Mouse (Mus musculus) heart, postnatal 36 days (tissue): ENCODE data around the gene Pik3cd. TPM values are rescaled to one million over a fixed set of nuclear protein-coding genes. Genes with fewer than 3 reads are reported as not detected.
"Not testable (repeated sequence)": the region's sequence is repeated elsewhere in the genome, so short reads cannot be mapped to it uniquely, and the experiment has no call there.

Source experiments
- DNase-seq, 2 experiments: peaks; one replicate each; pipeline ENCODE4 v3.0.0; 2021 to 2022
- intact Hi-C: fragments of 180-260 bp; cut with DNase I; formaldehyde crosslinking; loops from one replicate; pipeline ENCODE4 v1.15.1; 2025
- total RNA-seq, 2 experiments: library from RNA; stranded (reverse); gene quantifications; 2 replicates each; pipeline ENCODE4 v1.2.3; 2021

Gene Pik3cd
- total RNA-seq, 2 experiments from 2014 or later, result 4.3 to 5.9 TPM

DNA sequence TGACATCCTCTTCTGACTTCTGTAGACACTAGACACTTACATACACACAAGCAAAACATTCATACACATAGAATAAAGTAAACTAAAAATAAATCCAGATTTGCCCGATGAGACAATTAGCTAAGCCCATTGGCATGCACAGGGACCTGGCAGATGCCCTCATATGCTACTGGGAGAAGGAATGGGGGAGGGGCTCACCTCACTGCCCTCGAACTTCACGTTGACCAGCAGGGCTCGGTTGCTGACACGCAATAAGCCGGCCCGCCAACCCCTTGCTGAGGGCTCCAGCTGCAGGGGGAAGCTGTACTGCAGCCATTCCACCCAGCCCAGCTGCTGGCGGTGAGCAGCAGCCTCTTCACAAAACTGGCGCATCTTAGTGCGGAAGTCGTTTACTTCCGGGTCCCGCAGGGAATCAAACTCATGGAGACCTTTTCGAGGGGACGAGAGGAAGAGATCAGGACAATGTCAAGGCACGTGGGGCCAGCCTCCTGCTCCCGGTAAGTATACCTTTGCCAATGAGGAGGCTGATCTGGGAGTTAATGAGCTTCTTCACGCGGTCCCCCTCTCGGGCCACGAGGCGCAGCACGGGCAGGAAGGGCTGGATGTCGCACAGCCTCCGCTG, 42.8 kb downstream of the Pik3cd start:
- DNase-seq, result no peak

DNA sequence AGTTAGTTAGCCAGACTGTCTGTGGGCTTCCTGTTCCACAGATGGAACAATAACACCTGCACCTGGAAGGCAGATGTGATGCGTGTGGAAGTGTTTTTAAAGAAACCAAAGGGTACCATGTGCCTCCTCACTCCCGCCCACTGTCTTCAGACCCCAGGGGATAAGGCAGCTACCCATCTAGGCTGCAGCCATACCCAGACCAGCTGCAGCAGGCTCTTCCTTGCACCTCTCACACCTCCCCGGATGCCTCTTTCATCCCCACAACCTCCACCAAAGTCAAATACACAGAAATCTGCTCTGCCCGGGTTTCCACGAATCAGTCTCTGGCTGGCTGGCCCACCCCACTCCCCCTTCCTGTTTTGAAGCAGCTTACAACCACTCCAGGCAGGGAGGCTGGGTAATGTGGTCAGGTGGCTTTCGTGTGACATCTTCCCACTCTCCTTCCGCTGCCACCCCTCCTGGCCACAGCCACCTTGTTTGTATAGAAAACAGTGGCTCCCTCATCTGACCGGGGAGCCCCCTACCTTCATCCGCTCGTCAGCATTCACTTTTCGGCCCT, 44.4 kb downstream of the Pik3cd start:
- intact Hi-C loops, result no loop called here
- DNase-seq, result no peak

More for the DNA sequence above, 42.8 kb downstream of the Pik3cd start:
- intact Hi-C loops, result no loop called here

DNA sequence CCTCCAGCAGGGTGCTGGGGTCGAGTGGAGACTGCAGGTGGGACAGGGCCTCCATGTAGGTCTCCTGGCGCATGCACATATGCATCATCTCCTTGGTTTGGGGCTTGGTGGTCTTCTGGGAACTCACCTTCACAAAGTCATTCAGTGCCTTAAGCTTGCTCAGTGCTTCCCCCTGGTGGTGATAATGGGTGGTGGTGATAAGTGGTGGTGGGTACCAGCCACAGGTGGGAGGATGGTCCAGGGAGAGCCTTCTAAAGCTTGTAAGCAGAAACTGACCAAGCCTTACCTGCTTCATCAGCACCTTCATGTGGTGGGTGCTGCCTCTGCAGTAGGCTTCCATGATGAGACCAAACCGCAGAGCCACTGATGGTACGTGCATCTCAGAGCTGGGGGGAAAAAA, 48.1 kb downstream of the Pik3cd start:
- intact Hi-C loops, result no loop called here
- peak; percentile 42 to 54 for DNase-seq

GRCm38 (mm10) chr4:149650493-149651193, 51.7 kb downstream of the Pik3cd start:
- intact Hi-C loops, result loop anchor here (1.0 kb wide), 1 partner anchor 60 kb away; no protein-coding TSS in a partner anchor
- DNase-seq, result peak; percentile 80 to 85

DNA sequence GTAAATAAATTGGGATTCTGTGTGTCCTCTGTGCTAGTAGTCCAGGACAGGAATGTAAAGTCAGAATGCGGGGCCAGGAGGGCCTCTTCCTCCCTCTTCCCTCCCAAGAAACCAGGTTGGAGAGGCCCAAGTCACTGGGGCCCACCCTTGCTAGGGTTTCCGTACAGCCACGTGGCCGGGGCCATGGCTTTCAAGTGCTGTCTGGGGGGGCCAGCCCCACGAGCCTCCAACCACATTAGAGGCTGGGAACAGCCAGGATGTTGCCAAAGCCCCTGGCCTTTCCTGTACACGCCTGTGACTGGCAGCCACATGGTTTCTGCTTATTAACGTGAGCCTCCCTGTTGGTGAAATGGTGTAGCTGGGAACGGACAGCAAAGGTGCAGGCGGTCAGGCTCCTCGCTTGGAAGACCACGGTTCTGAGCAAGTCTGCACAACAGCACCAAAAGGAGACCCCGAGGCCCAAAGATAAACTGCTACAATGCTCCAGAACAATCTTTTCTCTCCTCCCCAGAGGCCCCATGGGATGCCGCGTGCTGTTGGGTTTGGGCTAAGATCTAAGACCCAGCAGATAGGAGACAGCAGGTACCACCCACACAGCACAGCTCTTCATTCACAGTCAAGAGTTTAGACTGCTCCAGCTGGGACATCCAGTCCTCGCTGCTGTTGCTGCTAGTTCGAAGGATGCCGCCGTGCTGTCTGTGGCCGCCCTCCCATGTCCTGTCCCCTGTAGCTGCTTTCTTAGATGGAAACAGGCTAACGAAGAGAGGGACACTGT, 54.2 kb downstream of the Pik3cd start:
- intact Hi-C loops, result no loop called here
- DNase-seq, result no peak

DNA sequence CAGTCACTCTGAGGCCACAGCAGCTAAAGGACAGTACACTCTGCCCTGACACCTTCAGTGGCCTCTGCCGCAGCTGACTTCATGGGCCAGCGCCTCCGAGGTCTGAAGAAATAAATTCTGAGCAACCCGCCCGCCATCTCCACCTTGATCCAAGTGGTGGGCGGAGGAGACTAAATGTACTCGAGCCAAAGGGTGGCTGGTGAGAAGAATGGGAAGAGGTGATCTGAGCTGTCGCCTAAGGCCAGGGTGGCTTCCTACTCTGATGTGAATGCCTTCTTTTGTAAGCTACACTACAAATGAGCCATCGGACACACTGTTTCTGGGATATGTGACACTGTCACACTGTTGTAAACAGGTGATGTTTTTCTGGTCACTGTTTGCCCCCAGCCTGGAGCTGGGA, 56.6 kb downstream of the Pik3cd start:
- intact Hi-C loops, result no loop called here
- DNase-seq, result no peak

- intact Hi-C loops, result no loop called here
- no peak for DNase-seq
These were observed 60.4 kb downstream of the Pik3cd start for GRCm38 (mm10) chr4:149641956-149642355.

- intact Hi-C loops, result no loop called here
- DNase-seq, result no peak
These were observed 61.0 kb downstream of the Pik3cd start for GRCm38 (mm10) chr4:149641400-149641799.

DNA sequence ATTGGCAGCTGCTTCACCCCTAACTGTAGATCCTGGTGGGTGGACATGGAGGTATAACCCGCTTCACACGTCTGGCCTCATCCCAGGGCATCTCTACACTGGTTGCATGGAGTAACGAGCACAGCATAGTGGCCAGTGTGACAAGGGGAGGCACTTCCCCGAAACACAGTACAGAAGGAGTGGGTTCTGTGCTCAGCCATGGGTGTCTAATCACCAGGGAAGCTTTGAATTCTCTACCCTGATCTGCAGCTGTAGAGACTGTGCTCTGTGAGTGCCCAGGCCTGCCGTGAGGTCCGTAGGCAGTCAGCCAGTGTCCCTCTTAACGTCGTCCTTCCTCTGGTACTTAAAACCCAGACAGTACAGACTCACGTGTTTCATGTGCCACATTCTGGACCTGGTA, 61.5 kb downstream of the Pik3cd start:
- DNase-seq, result no peak
- intact Hi-C loops, result no loop called here

GRCm38 (mm10) chr4:149637942-149638341, 64.4 kb downstream of the Pik3cd start:
- peak in 1 of 2 experiments; percentile 39 for DNase-seq
- intact Hi-C loops, result no loop called here

DNA sequence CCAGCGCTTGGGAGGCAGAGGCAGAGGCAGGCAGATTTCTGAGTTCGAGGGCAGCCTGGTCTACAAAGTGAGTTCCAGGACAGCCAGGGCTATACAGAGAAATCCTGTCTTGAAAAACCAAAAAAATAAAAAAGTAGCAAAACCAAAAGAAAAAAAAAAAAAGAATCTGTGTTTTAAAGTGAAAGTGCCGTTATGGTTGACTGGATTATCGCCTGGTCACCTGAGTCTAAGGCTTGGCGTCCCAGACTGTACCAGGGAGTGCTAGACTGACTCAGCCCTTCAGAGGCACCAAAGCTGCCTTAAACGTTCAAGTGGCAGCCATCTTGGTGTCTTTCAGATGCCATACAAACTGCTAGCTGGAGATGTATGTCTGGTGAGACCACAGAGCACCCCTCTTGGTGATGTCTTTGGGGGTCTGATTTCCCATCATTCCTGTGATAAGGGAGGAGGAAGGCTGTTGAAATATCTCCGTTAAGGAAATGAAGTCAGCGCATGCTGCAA, 66.4 kb downstream of the Pik3cd start:
- intact Hi-C loops, result no loop called here
- DNase-seq, result no peak

GRCm38 (mm10) chr4:149634966-149635365, 67.4 kb downstream of the Pik3cd start:
- intact Hi-C loops, result no loop called here
- no peak for DNase-seq

DNA sequence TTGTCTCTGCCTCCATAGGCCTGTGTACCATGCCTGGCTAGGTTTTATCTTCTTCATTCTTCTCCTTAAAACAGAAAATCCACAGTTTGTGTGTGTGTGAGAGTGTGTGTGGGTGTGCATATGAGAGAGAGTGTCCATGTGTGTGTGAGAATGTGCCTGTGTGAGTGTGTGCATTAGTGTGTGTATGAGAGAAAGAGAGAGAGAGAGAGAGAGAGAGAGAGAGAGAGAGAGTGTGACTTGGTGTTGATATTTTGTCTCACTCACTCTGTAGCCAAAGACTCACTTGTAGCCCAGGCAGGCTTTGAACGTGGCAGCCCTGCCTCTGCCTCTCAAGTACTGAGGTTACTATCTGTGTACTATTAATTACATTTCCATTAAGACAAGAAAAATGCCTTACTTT, 68.2 kb downstream of the Pik3cd start:
- no peak for DNase-seq
- intact Hi-C loops, result no loop called here

GRCm38 (mm10) chr4:149632670-149633307, 69.6 kb downstream of the Pik3cd start:
- no peak for DNase-seq
- intact Hi-C loops, result no loop called here

DNA sequence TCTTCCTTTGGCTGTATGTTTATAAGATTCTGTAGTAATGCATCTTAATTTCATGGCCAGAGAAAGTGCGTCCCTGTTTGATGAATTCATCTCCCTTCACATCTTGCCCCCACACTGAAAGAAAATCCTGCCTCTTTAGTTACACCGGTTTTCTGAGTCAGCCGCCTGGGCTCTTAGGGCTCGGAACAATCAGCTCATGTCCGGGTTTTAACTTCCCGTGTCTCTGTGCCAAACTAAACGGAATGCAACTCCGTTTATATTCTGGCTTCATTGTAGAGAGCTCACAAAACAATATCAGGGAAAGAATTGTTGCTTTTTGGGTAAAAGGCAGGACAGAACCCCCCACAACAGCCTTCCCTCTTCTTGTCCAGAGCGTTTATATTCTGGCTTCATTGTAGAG, 73.6 kb downstream of the Pik3cd start:
- intact Hi-C loops, result no loop called here
- no peak for DNase-seq

- peak; percentile 50 to 68 for DNase-seq
These were observed 74.0 kb downstream of the Pik3cd start for GRCm38 (mm10) chr4:149628372-149628771.

DNA sequence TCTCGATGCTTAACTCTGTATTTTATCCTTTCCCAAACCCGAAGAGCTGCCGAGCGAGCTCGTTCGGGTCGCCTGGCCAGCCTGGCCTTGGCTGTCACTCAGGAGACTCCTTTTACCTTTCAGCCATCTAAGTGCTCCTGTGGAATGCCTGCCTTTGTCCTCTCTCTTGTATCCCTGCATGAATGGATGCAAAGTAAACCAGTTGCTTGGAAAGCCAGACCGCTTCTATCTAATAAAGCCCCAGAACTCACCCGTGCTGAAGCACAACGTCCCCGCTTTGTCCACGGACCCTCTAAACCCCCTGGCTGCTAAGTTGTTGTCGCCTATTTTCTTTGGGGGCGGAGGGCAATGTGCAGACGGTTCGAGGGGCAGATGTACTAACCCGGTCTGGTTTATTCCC, 75.6 kb downstream of the Pik3cd start:
- DNase-seq, result no peak
- intact Hi-C loops, result no loop called here

More at GRCm38 (mm10) chr4:149628372-149628771, 74.0 kb downstream of the Pik3cd start:
- intact Hi-C loops, result no loop called here

GRCm38 (mm10) chr4:149623711-149624110, 78.7 kb downstream of the Pik3cd start:
- no peak for DNase-seq
- intact Hi-C loops, result no loop called here

DNA sequence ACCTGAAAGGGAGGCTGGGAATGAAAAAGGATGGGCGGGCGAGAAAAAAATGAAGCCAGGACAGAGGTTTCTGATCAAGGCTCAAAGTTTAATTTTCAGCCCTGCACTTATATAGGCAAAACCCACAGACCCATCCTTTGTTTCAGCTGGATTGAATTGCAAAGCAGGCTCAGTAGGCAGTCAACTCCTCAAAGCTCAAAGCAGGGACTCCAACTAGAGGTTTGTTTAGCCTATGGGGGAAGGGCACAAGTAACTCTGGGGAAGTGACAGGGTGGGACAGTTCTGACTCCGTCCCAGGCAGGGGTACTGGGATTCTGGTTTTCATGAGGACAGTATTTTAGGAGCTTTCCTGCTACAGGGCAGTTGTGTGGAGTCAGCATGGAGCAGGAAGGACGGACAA, 81.1 kb downstream of the Pik3cd start:
- intact Hi-C loops, result no loop called here
- no peak for DNase-seq

GRCm38 (mm10) chr4:149619988-149620387, 82.4 kb downstream of the Pik3cd start:
- intact Hi-C loops, result no loop called here
- DNase-seq, result no peak

- intact Hi-C loops, DNase-seq: not testable (repeated sequence)
These were observed 85.4 kb downstream of the Pik3cd start for GRCm38 (mm10) chr4:149616999-149617398.
